Mouse (Mus musculus): ENCODE measurements around the gene Pigp. TPM values are rescaled to one million over a fixed set of nuclear protein-coding genes. Genes with fewer than 3 reads are reported as not detected.
A peak's percentile ranks its signal among the peaks of the same experiment; 100 is the strongest.

Pigp gene
- polyA plus RNA-seq, 1 experiment from 2014 or later, result 116 TPM

DNA sequence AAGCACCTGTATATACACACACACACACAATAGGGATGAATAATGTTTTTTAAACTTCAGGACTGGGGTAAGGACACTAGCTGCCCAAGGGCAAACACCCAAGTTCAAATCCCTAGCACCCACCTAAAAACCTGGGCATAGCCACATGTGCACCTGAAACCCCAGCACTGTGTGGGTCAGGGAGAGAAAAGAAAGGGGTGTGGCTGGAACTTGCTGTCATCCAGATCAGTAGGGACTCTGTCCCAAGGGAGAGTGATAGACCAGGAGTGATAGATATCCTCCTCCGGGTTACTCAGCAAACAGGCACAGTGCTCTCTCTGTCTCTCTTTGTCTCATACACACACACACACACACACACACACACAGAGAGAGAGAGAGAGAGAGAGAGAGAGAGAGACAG, 60.2 kb downstream of the Pigp start:
- Histone ChIP-seq H3K9ac (peak overlapping the region; percentile 38; the same call in 1 of the 2 replicates), H3K9me3 (replicated peaks) (no peaks in the 10 kb centered on the region), H3K4me2 (replicated peaks) (peak overlapping the region; percentile 72), H3K27ac (no peak overlapping the region), H3K4me3 (no peak overlapping the region), H3K27me3 (no peaks in the 10 kb centered on the region), H3K4me1 (peaks cover 20% of the 10 kb centered on the region), H3K36me3 (no peaks in the 10 kb centered on the region; the same call in 1 of the 2 replicates)
- WGBS, result 20% methylated on average over 1 of the region's 1 CpGs
- ATAC-seq (ENCODE audit: low FRiP score), result no peak

GRCm38 (mm10) chr16:94309025-94309424, 62.6 kb downstream of the Pigp start:
- H3K27ac ChIP-seq, result no peak overlapping the region; the same call in 1 of the 2 replicates
- H3K9me3 ChIP-seq (replicated peaks), result 0 out of 2 replicates have a peak, but pooled peaks cover 8% of the 10 kb centered on the region
- no peak for ATAC-seq (ENCODE audit: low FRiP score)
- peaks cover 20% of the 10 kb centered on the region for H3K4me1 ChIP-seq
- 92% methylated on average over 4 of the region's 4 CpGs for WGBS
- H3K4me3 ChIP-seq, result no peak overlapping the region
- no peak overlapping the region for H3K9ac ChIP-seq
- no peak overlapping the region for H3K4me2 ChIP-seq (replicated peaks)
- H3K27me3 ChIP-seq, result peaks cover 2% of the 10 kb centered on the region; the same call in 1 of the 2 replicates
- H3K36me3 ChIP-seq, result no peaks in the 10 kb centered on the region; the same call in 1 of the 2 replicates

Other genes with a start within 250 kb of the Pigp start
- gene Hlcs, start 58.3 kb downstream of the Pigp start, polyA plus RNA-seq (2016; fragmentation: Nextera tagmentation; extraction: Ambion mirVana), result 10.0 and 11.0 TPM in 2 replicates
- 3.6 and 3.7 TPM in 2 replicates for gene Ripply3, start 43.4 kb downstream of the Pigp start, polyA plus RNA-seq (2016; fragmentation: Nextera tagmentation; extraction: Ambion mirVana)
- gene Ttc3, start 1.2 kb downstream of the Pigp start, polyA plus RNA-seq (2016; fragmentation: Nextera tagmentation; extraction: Ambion mirVana), result 609 and 686 TPM in 2 replicates
- 67.0 and 70.3 TPM in 2 replicates for gene Vps26c, start 155.0 kb upstream of the Pigp start, polyA plus RNA-seq (2016; fragmentation: Nextera tagmentation; extraction: Ambion mirVana)
- gene Dyrk1a, start 198.2 kb upstream of the Pigp start, polyA plus RNA-seq (2016; fragmentation: Nextera tagmentation; extraction: Ambion mirVana), result 9.3 and 9.9 TPM in 2 replicates